Mouse (Mus musculus): ENCODE results near the gene Mrtfb. TPM values are rescaled to one million over a fixed set of nuclear protein-coding genes. Genes with fewer than 3 reads are reported as not detected.
"Not testable (repeated sequence)": the region's sequence is repeated elsewhere in the genome, so short reads cannot be mapped to it uniquely, and the experiment has no call there.

The Mrtfb gene
- polyA plus RNA-seq, 1 experiment from 2014 or later = 15.4 TPM

DNA sequence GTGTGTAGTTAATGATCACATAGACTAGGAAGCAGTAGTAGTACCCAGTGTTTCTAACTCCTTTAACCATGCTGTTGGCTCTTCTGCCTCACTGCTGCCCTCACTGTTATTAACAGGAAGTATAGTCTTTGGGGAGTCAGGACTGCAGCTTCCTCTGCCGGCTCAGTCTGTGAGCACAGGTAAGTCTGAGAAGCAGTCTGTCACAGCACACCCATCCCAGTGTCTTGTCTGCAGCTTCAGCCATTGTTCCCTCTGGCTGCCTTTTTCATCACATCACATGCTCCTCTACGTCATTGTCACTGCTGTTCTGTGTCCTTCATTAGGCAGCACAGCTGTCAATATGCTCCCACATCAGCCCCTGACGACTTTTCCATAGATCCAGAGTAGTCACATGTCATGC, 75.6 kb downstream of the Mrtfb start:
- no peak for DNase-seq (ENCODE audit: low spot score)
- peak overlapping the region; percentile 59 for H3K27ac ChIP-seq
- WGBS = 40% methylated on average over 3 of the region's 3 CpGs

DNA sequence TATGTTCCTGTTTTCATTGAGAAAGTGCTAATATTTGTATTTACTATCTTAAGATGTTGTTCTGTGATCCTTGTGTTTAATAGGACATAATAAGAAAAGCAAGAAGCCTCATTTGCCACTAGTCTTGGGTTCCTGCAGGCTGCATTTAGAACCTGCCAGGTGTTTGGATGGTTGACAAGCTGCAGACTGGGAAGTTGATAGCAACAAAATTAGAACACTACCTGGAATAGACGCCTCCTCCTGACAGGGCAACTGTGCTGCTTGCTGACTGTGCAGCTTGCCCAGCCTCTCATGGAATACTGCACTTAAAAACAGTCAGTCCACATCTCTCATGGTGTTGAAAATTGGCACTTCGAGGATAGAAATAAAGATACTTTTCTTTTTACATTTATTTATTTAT, 76.3 kb downstream of the Mrtfb start:
- Histone ChIP-seq H3K27ac (peak overlapping the region; percentile 59; the same call in 1 of the 2 replicates), H3K4me2 (replicated peaks) (no peak overlapping the region), H3K4me3 (replicated peaks; ENCODE audit: low read length) (no peak overlapping the region), H3K9me3 (ENCODE audit: control insufficient read depth, low read length) (no peaks in the 10 kb centered on the region), H3K36me3 (replicated peaks; ENCODE audit: control insufficient read depth, insufficient read depth) (no peaks in the 10 kb centered on the region), H3K4me1 (replicated peaks; ENCODE audit: control insufficient read depth, insufficient read depth, low read length) (peaks cover 6% of the 10 kb centered on the region), H3K9ac (no peak overlapping the region), H3K27me3 (ENCODE audit: control insufficient read depth, insufficient read depth, low read length) (no peaks in the 10 kb centered on the region)
- no peak for DNase-seq (ENCODE audit: low spot score)
- ATAC-seq (ENCODE audit: low FRiP score) = no peak
- 86% methylated on average over 2 of the region's 2 CpGs for WGBS

More for the DNA sequence above, 75.6 kb downstream of the Mrtfb start:
- peaks cover 6% of the 10 kb centered on the region for H3K4me1 ChIP-seq (replicated peaks; ENCODE audit: control insufficient read depth, insufficient read depth, low read length)
- no peaks in the 10 kb centered on the region for H3K27me3 ChIP-seq (ENCODE audit: control insufficient read depth, insufficient read depth, low read length)
- peaks cover 4% of the 10 kb centered on the region for H3K36me3 ChIP-seq (replicated peaks; ENCODE audit: control insufficient read depth, insufficient read depth)
- no peak overlapping the region for H3K4me3 ChIP-seq (replicated peaks; ENCODE audit: low read length)
- H3K9ac ChIP-seq = no peak overlapping the region; the same call in 1 of the 2 replicates
- no peaks in the 10 kb centered on the region for H3K9me3 ChIP-seq (ENCODE audit: control insufficient read depth, low read length)
- H3K4me2 ChIP-seq (replicated peaks) = no peak overlapping the region
- ATAC-seq (ENCODE audit: low FRiP score) = peak; percentile 64; the same call in 1 of the 2 replicates

DNA sequence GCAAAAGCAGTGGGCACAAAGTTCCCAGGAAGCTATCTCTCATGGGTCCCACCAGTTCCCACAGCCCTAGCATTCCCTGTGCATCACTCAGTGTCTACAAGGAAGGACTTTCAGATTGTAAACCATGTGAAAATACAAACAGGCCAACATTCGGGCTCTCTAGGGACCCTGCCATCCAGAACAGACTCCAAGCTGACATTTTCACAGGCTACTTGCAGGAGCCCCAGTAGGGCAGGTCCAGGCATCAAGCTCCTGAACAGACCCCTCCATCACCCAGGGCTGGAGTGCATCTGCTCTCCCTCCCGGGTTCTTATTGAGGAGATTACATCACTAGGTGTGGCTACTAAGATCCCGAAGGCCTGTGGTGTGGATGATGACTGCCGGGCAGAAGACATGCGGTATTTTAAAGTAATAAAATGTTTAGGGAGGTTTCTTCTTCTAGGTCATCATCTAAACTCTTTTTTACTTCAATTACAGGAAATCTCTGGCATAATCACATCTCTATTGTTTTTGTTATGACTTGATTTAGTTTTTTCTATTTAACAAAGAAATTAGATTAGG, 77.6 kb downstream of the Mrtfb start:
- Histone ChIP-seq H3K4me3 (replicated peaks; ENCODE audit: low read length) (no peak overlapping the region), H3K9me3 (ENCODE audit: control insufficient read depth, low read length) (no peaks in the 10 kb centered on the region), H3K4me1 (replicated peaks; ENCODE audit: control insufficient read depth, insufficient read depth, low read length) (peaks cover 6% of the 10 kb centered on the region), H3K36me3 (replicated peaks; ENCODE audit: control insufficient read depth, insufficient read depth) (no peaks in the 10 kb centered on the region), H3K4me2 (replicated peaks) (no peak overlapping the region), H3K27me3 (ENCODE audit: control insufficient read depth, insufficient read depth, low read length) (no peaks in the 10 kb centered on the region), H3K27ac (no peak overlapping the region), H3K9ac (no peak overlapping the region)
- DNase-seq (ENCODE audit: low spot score) = no peak
- no peak for ATAC-seq (ENCODE audit: low FRiP score)
- 88% methylated on average over 5 of the region's 5 CpGs for WGBS

DNA sequence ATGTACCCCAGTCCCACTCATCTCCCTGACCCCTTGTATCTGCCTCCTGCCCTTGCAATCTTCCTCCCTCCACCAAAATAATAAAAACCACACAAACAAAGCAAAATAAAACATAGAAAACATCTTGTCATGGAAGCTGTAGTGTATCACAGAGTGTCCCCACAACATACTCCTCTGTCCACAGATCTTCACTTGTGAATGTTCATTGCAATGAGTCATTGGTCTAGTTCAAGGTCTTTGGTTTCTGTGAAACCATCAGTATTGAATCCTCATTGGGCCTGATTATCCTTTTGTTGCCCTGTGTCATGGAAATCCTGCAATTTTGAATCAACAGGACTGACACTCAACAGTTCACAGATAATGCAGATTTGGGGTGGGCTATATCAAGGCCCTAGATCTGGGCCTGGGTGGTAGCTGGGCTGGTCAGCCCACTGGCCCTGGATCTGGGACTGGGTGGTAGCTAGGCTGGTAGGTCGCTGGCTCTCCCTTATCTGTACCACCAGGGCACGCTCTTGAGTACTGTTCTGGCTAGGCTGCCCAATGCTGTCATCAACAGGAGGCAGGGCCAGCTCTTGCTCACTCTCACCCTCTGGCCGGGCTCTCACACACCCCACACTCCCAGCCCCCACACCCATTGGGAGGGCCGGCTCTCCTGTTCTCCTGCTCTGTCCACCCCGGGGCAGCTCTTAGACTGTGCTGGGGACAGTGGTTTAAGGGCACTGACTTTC, 80.4 kb downstream of the Mrtfb start:
- no peak overlapping the region for H3K27ac ChIP-seq
- H3K4me1 ChIP-seq (replicated peaks; ENCODE audit: control insufficient read depth, insufficient read depth, low read length) = peaks cover 5% of the 10 kb centered on the region
- ATAC-seq (ENCODE audit: low FRiP score) (no peak), DNase-seq (ENCODE audit: low spot score) (no peak)
- no peaks in the 10 kb centered on the region for H3K36me3 ChIP-seq (replicated peaks; ENCODE audit: control insufficient read depth, insufficient read depth)
- H3K4me2 ChIP-seq (replicated peaks) = no peak overlapping the region
- H3K4me3 ChIP-seq (replicated peaks; ENCODE audit: low read length) = no peak overlapping the region
- H3K9me3 ChIP-seq (ENCODE audit: control insufficient read depth, low read length) = no peaks in the 10 kb centered on the region
- H3K9ac ChIP-seq = no peak overlapping the region
- H3K27me3 ChIP-seq (ENCODE audit: control insufficient read depth, insufficient read depth, low read length) = no peaks in the 10 kb centered on the region
- WGBS = 91% methylated on average over 5 of the region's 5 CpGs

DNA sequence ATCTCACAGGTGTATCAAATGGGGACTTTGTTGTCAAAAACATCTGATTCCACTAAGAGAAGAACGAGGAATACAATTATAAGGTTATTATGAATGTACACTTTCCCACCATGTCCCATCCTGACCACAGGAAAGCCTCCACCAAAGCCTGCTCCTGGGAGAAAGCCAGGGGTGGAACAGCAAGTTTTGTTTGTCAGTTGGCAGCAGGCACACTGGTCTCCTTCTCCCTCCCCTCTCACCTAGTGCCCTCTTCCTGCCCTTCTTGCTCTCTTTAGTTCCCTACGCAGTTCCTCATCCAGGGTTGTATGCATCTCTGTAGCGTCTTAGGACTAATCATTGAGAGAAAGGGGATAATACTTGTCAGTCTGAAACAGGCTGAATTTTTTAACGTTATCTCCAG, 81.8 kb downstream of the Mrtfb start:
- Histone ChIP-seq H3K4me2 (replicated peaks) (no peak overlapping the region), H3K4me1 (replicated peaks; ENCODE audit: control insufficient read depth, insufficient read depth, low read length) (no peaks in the 10 kb centered on the region), H3K9ac (no peak overlapping the region), H3K9me3 (ENCODE audit: control insufficient read depth, low read length) (no peaks in the 10 kb centered on the region), H3K4me3 (replicated peaks; ENCODE audit: low read length) (no peak overlapping the region), H3K36me3 (replicated peaks; ENCODE audit: control insufficient read depth, insufficient read depth) (no peaks in the 10 kb centered on the region), H3K27ac (no peak overlapping the region), H3K27me3 (ENCODE audit: control insufficient read depth, insufficient read depth, low read length) (no peaks in the 10 kb centered on the region)
- WGBS = 79% methylated on average over 4 of the region's 4 CpGs
- ATAC-seq (ENCODE audit: low FRiP score) (no peak), DNase-seq (ENCODE audit: low spot score) (no peak)

DNA sequence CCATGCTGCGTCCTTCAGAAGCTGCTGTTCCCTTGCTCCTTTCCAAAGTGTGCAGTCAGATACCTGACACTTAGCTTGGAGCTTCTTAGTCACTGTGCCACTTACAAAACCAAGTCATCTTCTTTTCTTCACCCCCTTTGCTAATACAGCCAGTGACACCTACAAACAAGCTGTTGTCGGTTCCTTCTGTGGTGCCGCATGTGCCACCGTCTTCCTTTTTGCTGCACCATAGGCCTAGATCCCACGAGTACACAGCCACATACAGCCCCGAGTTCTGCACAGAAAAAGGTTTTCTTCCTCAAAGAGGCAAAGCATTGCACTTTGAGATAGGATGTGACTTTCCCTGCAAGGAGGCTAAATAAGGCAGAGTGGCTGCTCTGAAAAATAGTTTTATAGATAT, 83.2 kb downstream of the Mrtfb start:
- 89% methylated on average over 6 of the region's 6 CpGs for WGBS
- ATAC-seq (ENCODE audit: low FRiP score) = no peak
- H3K9me3 ChIP-seq (ENCODE audit: control insufficient read depth, low read length) = no peaks in the 10 kb centered on the region

DNA sequence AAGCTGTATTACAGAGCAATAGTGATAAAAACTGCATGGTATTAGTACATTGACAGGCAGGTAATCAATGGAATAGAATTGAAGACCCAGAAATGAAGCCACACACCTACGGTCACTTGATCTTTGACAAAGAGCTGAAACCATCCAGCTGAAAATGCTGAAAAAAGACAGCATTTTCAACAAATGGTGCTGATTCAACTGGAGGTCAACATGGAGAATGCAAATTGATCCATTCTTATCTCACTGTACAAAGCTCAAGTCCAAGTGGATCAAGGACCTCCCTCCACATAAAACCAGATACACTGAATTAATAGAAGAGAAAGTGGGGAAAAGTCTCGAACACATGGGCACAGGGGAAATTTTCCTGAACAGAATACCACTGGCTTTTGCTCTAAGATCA, 89.5 kb downstream of the Mrtfb start:
- not testable (repeated sequence) for H3K9ac ChIP-seq; H3K9me3 ChIP-seq (ENCODE audit: control insufficient read depth, low read length); DNase-seq (ENCODE audit: low spot score); H3K27ac ChIP-seq; H3K36me3 ChIP-seq (replicated peaks; ENCODE audit: control insufficient read depth, insufficient read depth); H3K27me3 ChIP-seq (ENCODE audit: control insufficient read depth, insufficient read depth, low read length); ATAC-seq (ENCODE audit: low FRiP score); H3K4me2 ChIP-seq (replicated peaks); H3K4me3 ChIP-seq (replicated peaks; ENCODE audit: low read length); H3K4me1 ChIP-seq (replicated peaks; ENCODE audit: control insufficient read depth, insufficient read depth, low read length)
- WGBS = 93% methylated on average over 2 of the region's 2 CpGs

More for the DNA sequence above, 83.2 kb downstream of the Mrtfb start:
- H3K27me3 ChIP-seq (ENCODE audit: control insufficient read depth, insufficient read depth, low read length) = no peaks in the 10 kb centered on the region
- no peak overlapping the region for H3K9ac ChIP-seq
- no peak for DNase-seq (ENCODE audit: low spot score)
- no peaks in the 10 kb centered on the region for H3K4me1 ChIP-seq (replicated peaks; ENCODE audit: control insufficient read depth, insufficient read depth, low read length)
- no peaks in the 10 kb centered on the region for H3K36me3 ChIP-seq (replicated peaks; ENCODE audit: control insufficient read depth, insufficient read depth)
- no peak overlapping the region for H3K4me3 ChIP-seq (replicated peaks; ENCODE audit: low read length)
- no peak overlapping the region for H3K4me2 ChIP-seq (replicated peaks)
- no peak overlapping the region for H3K27ac ChIP-seq

DNA sequence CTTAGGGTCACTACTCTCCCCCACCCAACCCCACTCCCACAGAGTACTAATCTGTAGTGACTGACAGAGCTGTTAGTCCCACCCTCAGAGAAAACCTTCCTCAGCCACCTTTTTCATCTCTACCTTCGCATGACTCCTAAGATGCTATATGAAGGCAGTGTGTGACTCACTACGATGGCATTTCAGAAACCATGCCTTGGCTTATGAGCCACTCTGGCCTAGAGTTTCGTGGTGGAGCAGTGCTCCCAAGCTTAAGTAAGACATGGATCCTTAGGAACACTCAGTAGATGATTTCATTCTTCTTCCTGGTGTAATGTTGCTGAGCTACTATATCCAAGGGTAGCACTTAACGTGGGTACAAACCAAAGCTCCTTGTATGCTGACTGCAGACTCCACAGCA, 94.4 kb downstream of the Mrtfb start:
- DNase-seq (ENCODE audit: low spot score) (no peak), ATAC-seq (ENCODE audit: low FRiP score) (no peak)
- Histone ChIP-seq H3K9ac (no peak overlapping the region), H3K27ac (no peak overlapping the region), H3K4me2 (replicated peaks) (no peak overlapping the region), H3K9me3 (ENCODE audit: control insufficient read depth, low read length) (no peaks in the 10 kb centered on the region), H3K36me3 (replicated peaks; ENCODE audit: control insufficient read depth, insufficient read depth) (no peaks in the 10 kb centered on the region), H3K4me1 (replicated peaks; ENCODE audit: control insufficient read depth, insufficient read depth, low read length) (no peaks in the 10 kb centered on the region; the same call in 1 of the 2 replicates), H3K4me3 (replicated peaks; ENCODE audit: low read length) (no peak overlapping the region), H3K27me3 (ENCODE audit: control insufficient read depth, insufficient read depth, low read length) (no peaks in the 10 kb centered on the region)
- WGBS = 91% methylated on average over 4 of the region's 4 CpGs

DNA sequence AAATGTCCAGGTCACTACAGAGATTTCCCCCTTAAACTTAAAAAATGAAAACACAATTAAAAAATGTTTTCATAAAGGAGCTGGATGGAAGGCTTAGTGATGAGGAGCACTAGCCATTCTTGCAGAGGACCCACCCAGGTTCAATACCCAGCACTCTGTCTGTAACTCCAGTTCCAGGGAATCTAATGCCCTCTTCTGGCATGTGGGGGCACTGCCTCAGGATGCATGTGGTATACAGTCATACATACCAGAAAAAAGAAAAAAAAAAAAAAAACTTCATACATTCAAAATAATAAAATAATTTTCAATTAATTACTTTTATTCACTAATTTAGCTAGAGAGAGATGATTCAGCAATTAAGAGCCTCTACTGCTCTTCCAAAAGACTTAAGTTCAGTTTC, 95.0 kb downstream of the Mrtfb start:
- Histone ChIP-seq H3K4me3 (replicated peaks; ENCODE audit: low read length) (no peak overlapping the region), H3K4me2 (replicated peaks) (no peak overlapping the region), H3K27me3 (ENCODE audit: control insufficient read depth, insufficient read depth, low read length) (no peaks in the 10 kb centered on the region), H3K9ac (no peak overlapping the region), H3K4me1 (replicated peaks; ENCODE audit: control insufficient read depth, insufficient read depth, low read length) (no peaks in the 10 kb centered on the region; the same call in 1 of the 2 replicates), H3K36me3 (replicated peaks; ENCODE audit: control insufficient read depth, insufficient read depth) (no peaks in the 10 kb centered on the region), H3K9me3 (ENCODE audit: control insufficient read depth, low read length) (no peaks in the 10 kb centered on the region), H3K27ac (no peak overlapping the region)
- DNase-seq (ENCODE audit: low spot score) (no peak), ATAC-seq (ENCODE audit: low FRiP score) (no peak)
